Mouse (Mus musculus) E14TG2a.4 (cell line): ENCODE data around the gene Rpl5.

ENCODE experiments used
- CTCF ChIP-seq: conservative IDR thresholded peaks from 2 replicates; pipeline ENCODE4 v1.5.1; 2014; ENCODE audit warnings: low read length
- NANOG ChIP-seq: IDR thresholded peaks from 2 replicates; pipeline ENCODE4 v1.6.1; 2014; ENCODE audit warnings: borderline replicate concordance, low read length, mixed read lengths
- POU5F1 ChIP-seq: IDR thresholded peaks from 2 replicates; pipeline ENCODE4 v1.6.1; 2014; ENCODE audit warnings: low read length, borderline replicate concordance

GRCm38 (mm10) chr5:107939701-107940100 lies 39.4 kb downstream of the Rpl5 start:
- TF ChIP-seq CTCF (no peak), NANOG (no peak), POU5F1 (no peak)
